Mouse (Mus musculus) neural tube, embryonic 14.5 days (tissue): ENCODE results near the gene Plekha6. TPM values are rescaled to one million over a fixed set of nuclear protein-coding genes. Genes with fewer than 3 reads are reported as not detected.
"Not testable (repeated sequence)": the region's sequence is repeated elsewhere in the genome, so short reads cannot be mapped to it uniquely, and the experiment has no call there.

Experiments used
- ATAC-seq: fragments of 200-750 bp; cut with Nextera tagmentation; 2 replicates; pipeline ENCODE4 v1.8.0; 2017; ENCODE audit warnings: low read depth, mild to moderate bottlenecking, moderate TSS enrichment, moderate library complexity
- H3K27ac ChIP-seq: fragments of 300-500 bp; sonication (generic); 2 replicates; pipeline ENCODE4 v1.5.1; 2014; ENCODE audit warnings: low read depth, mild to moderate bottlenecking, control low read depth, low read length, moderate library complexity, mixed read lengths
- H3K27me3 ChIP-seq: fragments of 300-500 bp; sonication (generic); 2 replicates; pipeline ENCODE4 v1.6.1; 2014; ENCODE audit warnings: low read length; ENCODE audit not compliant: control insufficient read depth, insufficient read depth
- H3K36me3 ChIP-seq: fragments of 300-500 bp; sonication (generic); 2 replicates; pipeline ENCODE4 v1.6.1; 2014; ENCODE audit warnings: low read length, mixed read lengths; ENCODE audit not compliant: control insufficient read depth, insufficient read depth
- H3K4me1 ChIP-seq: fragments of 300-500 bp; sonication (generic); 2 replicates; pipeline ENCODE4 v1.6.1; 2014; ENCODE audit warnings: low read length; ENCODE audit not compliant: control insufficient read depth, insufficient read depth
- H3K4me2 ChIP-seq: fragments of 300-500 bp; sonication (generic); 2 replicates; pipeline ENCODE4 v1.6.1; 2014; ENCODE audit warnings: mild to moderate bottlenecking, low read depth, low read length, control low read depth
- H3K4me3 ChIP-seq: fragments of 300-500 bp; sonication (generic); 2 replicates; pipeline ENCODE4 v1.5.1; 2014; ENCODE audit warnings: low read depth, low read length, control low read depth, mixed read lengths
- H3K9ac ChIP-seq: fragments of 300-500 bp; sonication (generic); replicated peaks from 2 replicates; pipeline ENCODE4 v1.6.1; 2014; ENCODE audit warnings: low read depth, mild to moderate bottlenecking, control low read depth, low read length, mixed read lengths
- H3K9me3 ChIP-seq: fragments of 300-500 bp; sonication (generic); 2 replicates; pipeline ENCODE4 v1.6.1; 2016; ENCODE audit warnings: low read length; ENCODE audit not compliant: control insufficient read depth
- WGBS: fragments of 180-500 bp; shearing (Covaris S2); extraction: QIAGEN DNeasy Blood & Tissue Kit; methylation state at CpG from one replicate; pipeline ENCODE4 v1.1.7; 2014; 5-methylcytosine and 5-hydroxymethylcytosine counted together
- polyA plus RNA-seq: library from polyadenylated mRNA; unstranded; fragments of >200 nt; fragmentation: Nextera tagmentation; extraction: Ambion mirVana; gene quantifications from 2 replicates; pipeline ENCODE4 v1.2.1, GENCODE M21; 2014

The Plekha6 gene
- polyA plus RNA-seq, 1 experiment from 2014 or later: 27.9 TPM

DNA sequence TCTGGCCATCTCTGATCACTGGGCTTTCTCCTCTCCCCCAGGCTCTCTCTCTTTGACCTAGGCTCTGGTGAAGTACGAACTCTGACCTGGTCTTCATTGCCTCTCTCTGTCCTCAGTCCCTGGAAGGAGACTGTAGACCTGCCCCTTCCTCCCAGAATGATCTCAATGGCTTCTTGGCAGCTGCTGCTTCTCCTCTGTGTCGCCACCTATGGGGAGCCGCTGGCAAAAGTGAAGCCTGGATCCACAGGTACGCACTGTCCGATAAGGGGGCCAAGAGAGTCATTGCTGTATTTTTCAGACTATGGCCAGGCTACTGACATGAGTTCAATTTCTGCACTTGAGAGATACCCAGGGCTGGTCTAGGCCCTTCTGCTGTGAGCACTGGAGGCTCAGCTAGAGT lies 163.1 kb downstream of the Plekha6 start:
- no peak overlapping the region for H3K9ac ChIP-seq
- WGBS: 69% methylated on average over 5 of the region's 5 CpGs
- H3K4me3 ChIP-seq: no peak overlapping the region
- no peak for ATAC-seq
- H3K4me2 ChIP-seq: no peak overlapping the region
- no peaks in the 10 kb centered on the region for H3K27me3 ChIP-seq
- H3K27ac ChIP-seq: no peak overlapping the region
- no peaks in the 10 kb centered on the region for H3K36me3 ChIP-seq
- H3K4me1 ChIP-seq: peaks cover 12% of the 10 kb centered on the region
- H3K9me3 ChIP-seq: no peaks in the 10 kb centered on the region

DNA sequence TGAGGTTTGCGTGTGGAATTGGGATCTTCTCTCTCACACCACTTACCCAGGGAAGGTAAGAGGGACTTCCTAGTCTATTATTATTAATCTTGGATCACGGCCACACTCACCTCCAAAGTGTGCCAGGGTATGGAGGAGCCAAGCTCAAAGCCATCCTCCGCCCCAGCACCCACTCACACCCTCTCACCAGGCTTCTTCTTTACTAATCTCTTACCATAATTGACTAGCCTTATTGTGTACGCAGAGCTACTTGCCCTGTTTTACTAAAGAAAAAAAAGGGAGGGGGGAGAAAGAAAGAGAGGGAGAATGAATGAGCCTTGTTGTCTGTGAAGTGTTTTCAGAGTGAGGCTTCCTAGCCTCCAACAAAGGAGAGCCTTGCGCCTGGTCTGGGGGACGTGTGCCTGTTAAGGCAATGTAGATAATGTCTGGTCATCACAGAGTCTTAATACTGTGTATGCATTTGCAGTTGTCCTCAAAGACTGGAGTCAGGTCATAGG lies 164.3 kb downstream of the Plekha6 start:
- Histone ChIP-seq H3K36me3 (no peaks in the 10 kb centered on the region), H3K9ac (no peak overlapping the region), H3K9me3 (no peaks in the 10 kb centered on the region), H3K4me1 (peaks cover 12% of the 10 kb centered on the region), H3K4me2 (no peak overlapping the region), H3K4me3 (no peak overlapping the region), H3K27me3 (no peaks in the 10 kb centered on the region), H3K27ac (no peak overlapping the region)
- no peak for ATAC-seq
- WGBS: 54% methylated on average over 6 of the region's 6 CpGs

DNA sequence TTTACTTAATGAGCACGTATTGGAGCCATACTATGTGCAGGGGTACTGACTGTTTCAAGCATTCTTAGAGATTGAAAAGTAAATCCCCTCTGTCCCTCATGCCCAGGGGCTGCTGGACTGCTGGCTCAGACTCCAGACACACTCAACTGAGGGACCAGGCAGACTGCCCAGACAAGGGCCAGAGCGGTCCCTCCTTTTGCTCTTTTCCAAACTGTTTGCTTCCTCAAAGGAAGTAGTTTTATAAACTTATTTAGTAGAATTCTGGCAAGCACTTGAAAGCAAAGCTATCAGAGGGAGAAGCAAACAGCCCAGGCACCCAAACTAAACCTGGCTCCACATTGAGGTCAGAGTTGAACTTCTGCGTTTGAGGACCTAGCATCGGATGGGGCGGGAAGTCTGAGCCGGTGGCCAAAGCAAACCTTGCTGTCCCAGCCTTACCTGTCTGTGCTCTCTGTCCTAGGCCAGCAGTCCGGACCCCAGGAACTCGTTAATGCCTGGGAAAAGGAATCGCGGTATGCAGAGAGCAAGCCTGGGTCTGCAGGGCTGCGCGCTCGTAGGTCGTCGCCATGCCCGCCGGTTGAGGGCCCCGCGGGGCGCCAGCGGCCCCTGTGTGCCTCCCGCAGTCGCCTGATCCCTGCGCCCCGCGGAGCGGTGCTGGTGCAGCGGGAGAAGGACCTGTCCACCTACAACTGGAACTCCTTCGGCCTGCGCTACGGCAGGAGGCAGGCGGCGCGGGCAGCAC lies 165.1 kb downstream of the Plekha6 start:
- H3K9ac ChIP-seq: peak overlapping the region; percentile 34; the same call in 1 of the 2 replicates
- H3K9me3 ChIP-seq: no peaks in the 10 kb centered on the region
- no peaks in the 10 kb centered on the region for H3K27me3 ChIP-seq
- peak overlapping the region; percentile 51 for H3K4me2 ChIP-seq
- H3K36me3 ChIP-seq: no peaks in the 10 kb centered on the region
- ATAC-seq: no peak
- WGBS: 7% methylated on average over 34 of the region's 34 CpGs
- peak overlapping the region; percentile 24 for H3K4me3 ChIP-seq
- peaks cover 12% of the 10 kb centered on the region for H3K4me1 ChIP-seq
- no peak overlapping the region for H3K27ac ChIP-seq

DNA sequence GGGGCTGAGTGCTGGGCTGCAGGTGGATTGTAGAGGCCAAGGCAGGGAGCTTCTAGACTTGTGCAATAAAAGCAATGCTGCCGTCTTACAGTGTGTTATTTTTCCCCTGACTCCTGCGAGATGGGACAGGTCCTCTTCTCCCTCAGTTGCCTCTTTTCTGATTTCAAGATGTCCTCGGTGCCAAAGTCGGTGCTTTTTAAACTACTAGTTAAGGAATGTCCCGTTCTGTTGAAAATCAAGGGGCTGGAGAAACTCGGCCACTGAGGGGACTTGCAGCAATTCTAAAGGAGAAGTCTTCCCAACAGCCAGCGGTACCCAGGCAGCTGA lies 165.6 kb downstream of the Plekha6 start:
- Histone ChIP-seq H3K9ac (peak overlapping the region; percentile 34; the same call in 1 of the 2 replicates), H3K4me2 (peak overlapping the region; percentile 51), H3K4me3 (peak overlapping the region; percentile 24), H3K36me3 (no peaks in the 10 kb centered on the region), H3K4me1 (peaks cover 12% of the 10 kb centered on the region), H3K9me3 (no peaks in the 10 kb centered on the region), H3K27ac (no peak overlapping the region), H3K27me3 (no peaks in the 10 kb centered on the region)
- no peak for ATAC-seq
- WGBS: 30% methylated on average over 7 of the region's 7 CpGs

DNA sequence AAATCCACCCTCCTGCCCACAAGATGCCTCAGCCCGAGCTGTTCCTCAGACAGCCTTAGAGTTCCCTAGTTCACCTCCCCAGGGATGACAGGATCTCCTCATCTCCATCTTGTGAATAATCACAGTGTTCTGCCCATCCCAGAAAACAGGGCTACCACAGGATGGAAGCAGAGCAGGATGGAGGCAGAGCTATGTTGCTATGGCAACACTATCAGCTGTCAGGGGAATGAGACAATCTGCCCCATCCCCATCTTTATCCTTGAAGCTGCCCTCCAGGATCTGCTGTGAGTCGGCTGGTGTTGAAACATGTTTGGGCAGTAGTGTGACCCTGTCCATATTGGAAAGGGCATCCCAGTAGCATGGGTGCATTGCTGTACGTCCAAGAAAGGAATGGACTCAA lies 167.1 kb downstream of the Plekha6 start:
- Histone ChIP-seq H3K36me3 (no peaks in the 10 kb centered on the region), H3K9me3 (no peaks in the 10 kb centered on the region), H3K9ac (no peak overlapping the region), H3K27ac (no peak overlapping the region), H3K27me3 (no peaks in the 10 kb centered on the region), H3K4me1 (peaks cover 12% of the 10 kb centered on the region), H3K4me2 (no peak overlapping the region), H3K4me3 (no peak overlapping the region)
- ATAC-seq: peak; percentile 76; the same call in 1 of the 2 replicates
- WGBS: 31% methylated on average over 3 of the region's 3 CpGs

DNA sequence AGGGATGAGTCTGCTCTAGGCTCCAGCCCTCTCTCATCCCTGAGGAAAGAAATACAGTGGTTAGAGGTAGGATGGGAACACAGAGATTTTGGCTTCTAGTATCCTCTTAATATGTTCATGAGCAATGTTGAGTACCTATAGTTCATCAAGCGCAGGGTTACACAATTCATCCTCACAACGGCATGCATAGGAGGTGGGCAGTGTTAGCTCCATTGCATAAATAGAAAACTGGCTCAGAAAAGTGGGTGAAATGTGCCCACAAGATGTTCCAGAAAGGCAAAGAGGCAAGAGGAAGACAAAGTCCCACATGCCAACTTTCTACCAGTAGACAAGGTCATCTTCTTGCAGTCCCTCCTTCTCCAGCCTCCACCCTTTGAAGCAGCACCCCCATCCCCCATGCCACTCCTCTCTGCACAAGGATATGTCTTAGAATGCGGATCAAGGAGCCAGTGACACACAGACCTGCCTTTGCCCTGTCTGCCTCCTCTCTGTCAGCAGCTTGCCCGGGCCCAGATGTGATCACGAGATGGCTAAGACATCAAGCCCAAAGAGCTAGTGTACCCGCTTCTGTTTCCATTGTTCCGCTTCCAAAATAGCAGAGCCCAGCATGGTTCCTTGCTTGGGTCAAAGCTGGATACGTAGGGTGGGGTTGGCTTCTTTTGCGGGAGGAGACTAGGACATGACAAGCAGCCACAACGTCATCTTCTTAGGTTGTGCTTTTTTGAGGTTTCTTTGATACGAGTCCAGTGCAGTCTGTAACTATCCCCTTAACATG lies 168.8 kb downstream of the Plekha6 start:
- 93% methylated on average over 11 of the region's 11 CpGs for WGBS
- H3K9me3 ChIP-seq: no peaks in the 10 kb centered on the region
- H3K4me3 ChIP-seq: no peak overlapping the region
- no peak for ATAC-seq
- H3K4me2 ChIP-seq: no peak overlapping the region
- H3K4me1 ChIP-seq: peaks cover 12% of the 10 kb centered on the region
- H3K9ac ChIP-seq: no peak overlapping the region
- H3K27ac ChIP-seq: no peak overlapping the region
- no peaks in the 10 kb centered on the region for H3K36me3 ChIP-seq
- H3K27me3 ChIP-seq: no peaks in the 10 kb centered on the region

DNA sequence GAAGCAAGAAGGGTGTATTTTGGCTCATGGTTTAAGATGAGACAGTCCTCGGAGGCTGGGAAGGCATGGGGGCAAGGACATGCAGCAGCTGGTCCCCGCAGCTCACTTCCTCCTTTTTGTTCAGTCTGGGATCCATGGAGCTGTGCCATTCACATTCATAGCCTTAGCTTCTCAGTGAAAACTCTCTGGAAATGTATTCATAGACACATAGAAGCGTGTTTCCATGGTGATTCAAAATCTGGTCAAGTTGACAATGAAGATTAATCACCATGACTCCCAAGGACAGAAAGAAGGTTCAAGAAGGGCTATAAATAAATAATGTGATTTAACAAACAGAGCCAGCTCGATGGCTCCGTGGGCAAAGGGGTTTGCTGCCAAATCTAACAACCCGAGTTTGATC lies 169.9 kb downstream of the Plekha6 start:
- no peaks in the 10 kb centered on the region for H3K36me3 ChIP-seq
- peaks cover 12% of the 10 kb centered on the region for H3K4me1 ChIP-seq
- no peak for ATAC-seq
- H3K4me2 ChIP-seq: no peak overlapping the region
- H3K4me3 ChIP-seq: no peak overlapping the region
- H3K9ac ChIP-seq: no peak overlapping the region
- no peaks in the 10 kb centered on the region for H3K9me3 ChIP-seq
- H3K27ac ChIP-seq: no peak overlapping the region
- 59% methylated on average over 6 of the region's 6 CpGs for WGBS
- H3K27me3 ChIP-seq: no peaks in the 10 kb centered on the region

DNA sequence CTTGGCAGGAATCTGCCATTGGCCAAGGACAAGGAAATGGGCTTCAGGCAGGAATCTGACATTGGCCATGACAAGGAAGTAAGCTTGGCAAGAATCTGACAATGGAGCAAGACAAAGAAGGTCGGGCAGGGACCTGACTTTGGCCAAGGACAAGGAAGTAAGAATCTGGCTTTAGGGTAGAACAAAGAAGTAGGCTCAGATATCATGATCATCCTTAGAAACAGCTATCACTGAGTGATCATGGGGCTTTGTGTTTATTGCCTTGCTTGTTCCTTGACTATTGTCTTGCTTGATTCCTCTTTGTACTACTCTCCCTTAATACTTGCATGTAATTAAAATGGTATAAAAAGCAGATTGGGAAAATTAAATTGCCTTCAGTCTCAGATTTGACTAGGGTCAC lies 176.4 kb downstream of the Plekha6 start:
- ATAC-seq, H3K36me3 ChIP-seq, H3K4me1 ChIP-seq, H3K27me3 ChIP-seq, H3K27ac ChIP-seq, H3K4me2 ChIP-seq, H3K9me3 ChIP-seq, H3K9ac ChIP-seq, H3K4me3 ChIP-seq: not testable (repeated sequence)
- WGBS: 71% methylated on average over 1 of the region's 1 CpGs

DNA sequence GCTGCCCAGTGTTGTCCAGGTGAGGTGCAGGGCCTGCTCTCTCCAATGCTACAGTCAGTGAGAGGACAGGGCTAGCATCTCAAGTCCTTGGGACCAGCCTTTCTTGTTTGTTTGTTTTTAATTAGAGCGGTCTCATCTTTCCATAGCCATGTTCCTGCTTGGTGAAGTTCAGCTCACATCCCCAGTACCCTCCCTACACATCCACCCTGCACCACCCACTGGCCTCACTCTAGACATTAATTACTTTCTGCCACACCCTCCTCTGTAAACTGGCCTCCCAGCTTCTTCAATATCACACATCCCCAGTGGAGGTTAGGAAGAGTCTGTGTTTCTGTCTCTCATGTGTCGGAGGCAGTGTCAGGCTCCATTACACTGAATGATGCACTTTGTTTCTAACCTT lies 180.3 kb downstream of the Plekha6 start:
- no peaks in the 10 kb centered on the region for H3K36me3 ChIP-seq
- no peak overlapping the region for H3K27ac ChIP-seq
- H3K27me3 ChIP-seq: no peaks in the 10 kb centered on the region
- H3K9ac ChIP-seq: no peak overlapping the region
- WGBS: 96% methylated on average over 2 of the region's 2 CpGs
- no peaks in the 10 kb centered on the region for H3K9me3 ChIP-seq
- no peak overlapping the region for H3K4me3 ChIP-seq
- ATAC-seq: no peak
- H3K4me1 ChIP-seq: no peaks in the 10 kb centered on the region
- H3K4me2 ChIP-seq: no peak overlapping the region
